Mouse (Mus musculus) ovary, adult 2 months (tissue): Measurements from ENCODE around the gene Nxph3. TPM values are rescaled to one million over a fixed set of nuclear protein-coding genes. Genes with fewer than 3 reads are reported as not detected.

Experiments
- polyA plus RNA-seq: library from polyadenylated mRNA; depleted of rRNA; stranded (reverse); fragments of >200 nt; gene quantifications from 2 replicates; pipeline ENCODE4 v1.2.3, GENCODE M21; 2012; rRNA removed

Nxph3 gene
- polyA plus RNA-seq: 2.6 and 3.4 TPM in 2 replicates

DNA sequence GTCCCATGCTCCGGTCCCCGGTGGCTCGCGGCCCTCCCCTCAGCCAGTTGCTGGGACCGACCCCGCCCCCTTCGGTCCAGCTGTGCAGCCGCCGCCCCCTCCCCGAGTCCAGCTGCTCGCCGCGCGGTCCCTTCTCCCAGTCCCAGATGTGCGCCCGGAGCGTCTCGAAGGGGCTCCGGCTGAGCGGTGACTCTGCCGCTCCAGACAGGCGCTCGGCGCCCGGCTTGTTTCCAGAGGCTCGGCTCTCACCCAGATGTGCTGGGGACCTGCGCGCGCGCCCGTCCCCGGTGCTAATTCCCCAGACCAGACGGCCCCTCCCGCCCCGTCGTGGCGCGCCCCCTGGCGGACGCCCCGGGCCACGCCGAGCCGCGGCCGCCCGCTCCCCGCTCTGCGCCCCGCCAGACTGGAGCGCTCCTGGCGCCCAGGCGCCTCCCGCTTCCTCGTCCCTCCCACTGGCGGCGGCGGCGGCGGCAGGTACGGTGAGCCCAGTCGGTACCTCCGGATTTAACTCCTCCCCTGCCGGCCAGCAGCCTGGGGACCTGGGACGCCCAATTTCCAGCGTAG is at the start of gene Nxph3:
Nxph3 (minus strand) TSS at position 273 of the 564 bp plus-strand sequence.

Other genes starting within 250 kb of the Nxph3 start
- gene Kat7, start 204.3 kb downstream of the Nxph3 start, polyA plus RNA-seq: 30.4 and 42.3 TPM in 2 replicates
- gene Fam117a, start 177.6 kb downstream of the Nxph3 start, polyA plus RNA-seq: 39.2 and 45.2 TPM in 2 replicates
- 82.1 and 102 TPM in 2 replicates for gene Slc35b1, start 129.9 kb downstream of the Nxph3 start, polyA plus RNA-seq
- gene Spop, start 100.5 kb downstream of the Nxph3 start, polyA plus RNA-seq: 71.3 and 74.6 TPM in 2 replicates
- 40.6 and 81.6 TPM in 2 replicates for gene Ngfr, start 73.2 kb upstream of the Nxph3 start, polyA plus RNA-seq
- gene Phb, start 152.4 kb upstream of the Nxph3 start, polyA plus RNA-seq: 94.8 and 153 TPM in 2 replicates
- 22.4 and 35.5 TPM in 2 replicates for gene Zfp652, start 198.1 kb upstream of the Nxph3 start, polyA plus RNA-seq
- not detected in 2 replicates for gene B130006D01Rik, start 209.0 kb upstream of the Nxph3 start, polyA plus RNA-seq